Mouse (Mus musculus) MEL (cell line): ENCODE measurements around the gene Myo1e. TPM values are rescaled to one million over a fixed set of nuclear protein-coding genes. Genes with fewer than 3 reads are reported as not detected.

Experiments used
- DNase-seq: peaks from one replicate; pipeline ENCODE4 v3.0.0; 2011; ENCODE audit warnings: low read depth, low spot score
- H3K27ac ChIP-seq: 2 replicates; pipeline ENCODE4 v1.5.1; 2012; ENCODE audit warnings: low read depth, mild to moderate bottlenecking, control low read depth, low read length, moderate library complexity; ENCODE audit not compliant: control insufficient read depth
- H3K27me3 ChIP-seq, 2 experiments: fragments of 150-350 bp in 1 of 2; sonication (generic) in 1 of 2; 2 replicates each; pipeline ENCODE4 v1.6.1; 2012; ENCODE audit warnings: low read length in 2 of 2, mild to moderate bottlenecking in 2 of 2, improper control_type of control experiment in 1 of 2, moderate library complexity in 1 of 2; ENCODE audit not compliant: insufficient read depth in 2 of 2, control insufficient read depth in 1 of 2
- H3K36me3 ChIP-seq, 2 experiments: 2 replicates each; pipeline ENCODE4 v1.6.1; 2012 to 2014; ENCODE audit warnings: low read length in 2 of 2, improper control_type of control experiment in 1 of 2, inconsistent platforms in 1 of 2, mild to moderate bottlenecking in 1 of 2; ENCODE audit not compliant: insufficient read depth in 2 of 2, control insufficient read depth in 1 of 2
- H3K4me1 ChIP-seq, 2 experiments: fragments of 150-350 bp in 1 of 2; sonication (generic) in 1 of 2; 2 replicates each; pipeline ENCODE4 v1.6.1; 2012; ENCODE audit warnings: low read length in 2 of 2, improper control_type of control experiment in 1 of 2, mild to moderate bottlenecking in 1 of 2; ENCODE audit not compliant: insufficient read depth in 2 of 2, control insufficient read depth in 1 of 2
- H3K4me3 ChIP-seq, 2 experiments: fragments of 150-350 bp in 1 of 2; sonication (generic) in 1 of 2; 2 replicates each; pipeline ENCODE4 v1.5.1; 2012; ENCODE audit warnings: low read depth in 2 of 2, low read length in 2 of 2, mild to moderate bottlenecking in 2 of 2, moderate library complexity in 2 of 2, control low read depth in 1 of 2, improper control_type of control experiment in 1 of 2; ENCODE audit not compliant: control insufficient read depth in 1 of 2, insufficient read depth in 1 of 2
- H3K79me2 ChIP-seq: 2 replicates; pipeline ENCODE4 v1.6.1; 2012; ENCODE audit warnings: mild to moderate bottlenecking, low read length, moderate library complexity; ENCODE audit not compliant: control insufficient read depth, poor library complexity, insufficient read depth
- H3K9ac ChIP-seq: 2 replicates; pipeline ENCODE4 v1.6.1; 2012; ENCODE audit warnings: low read depth, mild to moderate bottlenecking, control low read depth, low read length, moderate library complexity; ENCODE audit not compliant: control insufficient read depth, poor library complexity, severe bottlenecking
- H3K9me3 ChIP-seq: fragments of 150-350 bp; sonication (generic); replicated peaks from 2 replicates; pipeline ENCODE4 v1.6.1; 2012; ENCODE audit warnings: mild to moderate bottlenecking, low read length, improper control_type of control experiment, moderate library complexity; ENCODE audit not compliant: insufficient read depth
- CHD1 ChIP-seq: IDR thresholded peaks from 2 replicates; pipeline ENCODE4 v1.6.1; 2012; ENCODE audit warnings: low read depth, mild to moderate bottlenecking, inconsistent platforms, low read length, improper control_type of control experiment
- CHD2 ChIP-seq: IDR thresholded peaks from 2 replicates; pipeline ENCODE4 v1.6.1; 2011; ENCODE audit warnings: low read length, improper control_type of control experiment
- E2F4 ChIP-seq: IDR thresholded peaks from 2 replicates; pipeline ENCODE4 v1.6.1; 2011; ENCODE audit warnings: low read depth, low read length, improper control_type of control experiment, borderline replicate concordance
- EP300 ChIP-seq, 2 experiments: IDR thresholded peaks; 2 replicates each; pipeline ENCODE4 v1.6.1; 2011; ENCODE audit warnings: improper control_type of control experiment in 2 of 2, low read length in 2 of 2, low read depth in 1 of 2, mild to moderate bottlenecking in 1 of 2
- MAX ChIP-seq: IDR thresholded peaks from 2 replicates; pipeline ENCODE4 v1.6.1; 2011; ENCODE audit warnings: low read length, improper control_type of control experiment
- MAZ ChIP-seq: IDR thresholded peaks from 2 replicates; pipeline ENCODE4 v1.6.1; 2012; ENCODE audit warnings: low read depth, mild to moderate bottlenecking, inconsistent platforms, low read length, improper control_type of control experiment
- MYB ChIP-seq: IDR thresholded peaks from 2 replicates; pipeline ENCODE4 v1.6.1; 2011; ENCODE audit warnings: mild to moderate bottlenecking, low read depth, low read length, improper control_type of control experiment
- MYC ChIP-seq: IDR thresholded peaks from 2 replicates; pipeline ENCODE4 v1.6.1; 2011; ENCODE audit warnings: low read depth, mild to moderate bottlenecking, low read length, improper control_type of control experiment, moderate library complexity
- NELFE ChIP-seq: IDR thresholded peaks from 2 replicates; pipeline ENCODE4 v1.6.1; 2011; ENCODE audit warnings: low read depth, low read length, improper control_type of control experiment
- POLR2A ChIP-seq, 2 experiments: IDR thresholded peaks; 2 replicates each; pipeline ENCODE4 v1.6.1; 2011 to 2012; ENCODE audit warnings: low read length in 2 of 2, mild to moderate bottlenecking in 2 of 2, control low read depth in 1 of 2, improper control_type of control experiment in 1 of 2, low read depth in 1 of 2, moderate library complexity in 1 of 2; ENCODE audit not compliant: control insufficient read depth in 1 of 2, insufficient read depth in 1 of 2, poor library complexity in 1 of 2
- POLR2AphosphoS2 ChIP-seq: IDR thresholded peaks from 2 replicates; pipeline ENCODE4 v1.6.1; 2011; ENCODE audit warnings: low read length, improper control_type of control experiment
- RAD21 ChIP-seq: IDR thresholded peaks from 2 replicates; pipeline ENCODE4 v1.6.1; 2011; ENCODE audit warnings: mild to moderate bottlenecking, low read depth, low read length, improper control_type of control experiment
- SMC3 ChIP-seq: IDR thresholded peaks from 2 replicates; pipeline ENCODE4 v1.6.1; 2011; ENCODE audit warnings: low read depth, low read length, improper control_type of control experiment
- USF2 ChIP-seq, 2 experiments: IDR thresholded peaks; 2 replicates each; pipeline ENCODE4 v1.6.1; 2011 to 2012; ENCODE audit warnings: improper control_type of control experiment in 2 of 2, low read length in 2 of 2, borderline replicate concordance in 1 of 2, inconsistent platforms in 1 of 2, low read depth in 1 of 2, mild to moderate bottlenecking in 1 of 2; ENCODE audit not compliant: insufficient read depth in 1 of 2
- ZKSCAN1 ChIP-seq: IDR thresholded peaks from 2 replicates; pipeline ENCODE4 v1.6.1; 2012; ENCODE audit warnings: low read depth, mild to moderate bottlenecking, inconsistent platforms, low read length, improper control_type of control experiment, moderate library complexity
- polyA plus RNA-seq, 2 experiments: library from polyadenylated mRNA; stranded (reverse) in 1 of 2; unstranded in 1 of 2; fragments of >175 nt in 1 of 2; fragments of >200 nt in 1 of 2; gene quantifications; 2 replicates each; pipeline versions ENCODE4 v1.2.1 to v1.2.4; 2012; ENCODE audit warnings: low replicate concordance in 2 of 2, low read depth in 1 of 2; ENCODE audit not compliant: insufficient read length in 2 of 2, insufficient read depth in 1 of 2, missing spikeins in 1 of 2
- total RNA-seq: library from RNA; depleted of rRNA; stranded (reverse); fragments of 300-350 nt; gene quantifications from 2 replicates; pipeline ENCODE4 v1.2.3, GENCODE M21; 2012

Gene Myo1e
- total and polyA plus RNA-seq, 3 experiments: 4.9 to 7.8 TPM; not detected in 1

DNA sequence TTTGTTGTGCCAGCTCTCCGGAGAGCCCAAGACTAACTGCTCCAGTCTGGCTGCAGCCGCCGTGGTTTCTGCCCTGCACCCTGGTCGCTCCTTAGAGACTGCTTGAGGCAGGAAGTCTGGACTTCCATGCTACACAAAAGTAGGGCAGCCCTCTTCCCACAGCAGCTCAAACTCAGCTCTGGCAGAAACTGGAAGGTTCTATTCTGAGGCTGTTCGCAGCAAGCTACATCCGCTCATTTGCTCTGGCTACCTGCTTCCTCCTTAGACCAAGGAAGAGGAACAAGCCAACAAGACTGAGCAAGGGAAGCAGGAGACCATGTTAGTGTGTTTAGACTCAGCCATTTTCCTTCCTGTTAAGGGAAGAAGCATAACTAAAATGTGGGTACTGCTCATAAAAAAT, 159.7 kb downstream of the Myo1e start:
- Histone ChIP-seq H3K27me3 (peaks cover 12 to 18% of the 10 kb centered on the region in 2 experiments), H3K36me3 (no peaks in the 10 kb centered on the region), H3K79me2 (no peaks in the 10 kb centered on the region), H3K9me3 (no peaks in the 10 kb centered on the region), H3K27ac (no peak overlapping the region), H3K4me1 (no peaks in the 10 kb centered on the region), H3K9ac (no peak overlapping the region), H3K4me3 (no peak overlapping the region)
- no peak for DNase-seq
- TF ChIP-seq RAD21: no peak
- no peak for TF ChIP-seq POLR2AphosphoS2
- no peak for TF ChIP-seq ZKSCAN1
- TF ChIP-seq EP300 (IDR thresholded peaks at IDR 0.05; ENCODE audit: low read depth in 1 of 2, low read length in 2 of 2): no peak
- no peak for TF ChIP-seq E2F4
- no peak for TF ChIP-seq POLR2A (IDR thresholded peaks at IDR 0.05; ENCODE audit: control insufficient read depth in 1 of 2, insufficient read depth in 1 of 2, low read depth in 1 of 2, low read length in 2 of 2, poor library complexity in 1 of 2)
- no peak for TF ChIP-seq MAZ
- no peak for TF ChIP-seq USF2 (IDR thresholded peaks at IDR 0.05; ENCODE audit: borderline replicate concordance in 1 of 2, insufficient read depth in 1 of 2, low read depth in 1 of 2, low read length in 2 of 2)
- no peak for TF ChIP-seq CHD2
- no peak for TF ChIP-seq MAX
- no peak for TF ChIP-seq SMC3
- TF ChIP-seq MYB: no peak
- no peak for TF ChIP-seq CHD1
- TF ChIP-seq MYC: no peak

DNA sequence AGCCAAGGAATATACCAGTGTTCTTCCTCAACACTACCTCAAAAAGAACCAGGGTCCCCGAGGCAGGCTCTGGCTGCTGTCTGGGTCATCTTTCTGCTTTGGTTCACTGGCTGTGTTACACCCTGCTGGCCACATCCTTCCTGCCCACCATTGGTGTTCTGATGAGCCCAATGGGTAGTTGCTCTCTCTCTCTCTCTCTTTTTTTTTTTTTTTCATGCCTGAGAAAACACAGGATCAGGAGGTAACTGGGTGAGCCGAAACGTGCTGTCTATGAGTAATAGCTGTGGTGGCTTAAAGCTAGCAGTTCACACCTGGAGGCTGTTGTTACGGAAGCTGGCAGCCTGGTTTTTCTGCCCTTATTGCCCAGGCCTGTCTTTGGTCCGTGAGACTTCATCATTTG, 164.5 kb downstream of the Myo1e start:
- Histone ChIP-seq H3K27me3 (peaks cover 0 to 2% of the 10 kb centered on the region in 2 experiments; a peak in 2 of 4 replicates), H3K9ac (no peak overlapping the region), H3K79me2 (no peaks in the 10 kb centered on the region), H3K4me3 (no peak overlapping the region), H3K9me3 (no peaks in the 10 kb centered on the region), H3K27ac (no peak overlapping the region), H3K36me3 (no peaks in the 10 kb centered on the region), H3K4me1 (no peaks in the 10 kb centered on the region)
- TF ChIP-seq ZKSCAN1: no peak
- TF ChIP-seq NELFE: no peak
- no peak for DNase-seq
